Mouse (Mus musculus) neural tube, embryonic 13.5 days (tissue): ENCODE results near the gene Slc25a43. TPM values are rescaled to one million over a fixed set of nuclear protein-coding genes. Genes with fewer than 3 reads are reported as not detected.

ENCODE experiments used
- ATAC-seq: fragments of 200-750 bp; cut with Nextera tagmentation; 2 replicates; pipeline ENCODE4 v1.8.0; 2017; ENCODE audit warnings: low read depth, mild to moderate bottlenecking, moderate TSS enrichment, moderate library complexity
- H3K27ac ChIP-seq: fragments of 300-500 bp; sonication (generic); replicated peaks from 2 replicates; pipeline ENCODE4 v1.5.1; 2015; ENCODE audit warnings: moderate library complexity, mild to moderate bottlenecking, inconsistent platforms
- H3K27me3 ChIP-seq: fragments of 300-500 bp; sonication (generic); 2 replicates; pipeline ENCODE4 v1.6.1; 2015; ENCODE audit warnings: mild to moderate bottlenecking, inconsistent platforms
- H3K36me3 ChIP-seq: fragments of 300-500 bp; sonication (generic); 2 replicates; pipeline ENCODE4 v1.6.1; 2015; ENCODE audit warnings: mild to moderate bottlenecking, inconsistent platforms
- H3K4me1 ChIP-seq: fragments of 300-500 bp; sonication (generic); replicated peaks from 2 replicates; pipeline ENCODE4 v1.6.1; 2015; ENCODE audit warnings: inconsistent platforms
- H3K4me2 ChIP-seq: fragments of 300-500 bp; sonication (generic); 2 replicates; pipeline ENCODE4 v1.6.1; 2015; ENCODE audit warnings: inconsistent platforms, mild to moderate bottlenecking, moderate library complexity
- H3K4me3 ChIP-seq: fragments of 300-500 bp; sonication (generic); 2 replicates; pipeline ENCODE4 v1.5.1; 2015; ENCODE audit warnings: mild to moderate bottlenecking, inconsistent platforms
- H3K9ac ChIP-seq: fragments of 300-500 bp; sonication (generic); 2 replicates; pipeline ENCODE4 v1.6.1; 2015; ENCODE audit warnings: moderate library complexity, mild to moderate bottlenecking, inconsistent platforms
- H3K9me3 ChIP-seq: fragments of 300-500 bp; sonication (generic); 2 replicates; pipeline ENCODE4 v1.6.1; 2016; ENCODE audit warnings: inconsistent platforms
- WGBS: fragments of 180-500 bp; shearing (Covaris S2); methylation state at CpG from one replicate; pipeline ENCODE4 v1.1.7; 2015; 5-methylcytosine and 5-hydroxymethylcytosine counted together
- polyA plus RNA-seq: library from polyadenylated mRNA; unstranded; fragments of >200 nt; fragmentation: Nextera tagmentation; extraction: Ambion mirVana; gene quantifications from 2 replicates; pipeline ENCODE4 v1.2.1, GENCODE M21; 2015

Gene Slc25a43
- polyA plus RNA-seq, 1 experiment from 2014 or later, result 0.70 TPM

GRCm38 (mm10) chrX:36814161-36814836 lies 70.8 kb downstream of the Slc25a43 start:
- H3K9me3 ChIP-seq, result no peaks in the 10 kb centered on the region
- no peak overlapping the region for H3K27ac ChIP-seq
- no peak overlapping the region for H3K9ac ChIP-seq
- H3K4me3 ChIP-seq, result no peak overlapping the region
- no peaks in the 10 kb centered on the region for H3K36me3 ChIP-seq
- H3K4me2 ChIP-seq, result no peak overlapping the region
- peaks cover 13% of the 10 kb centered on the region; the same call in 1 of the 2 replicates for H3K4me1 ChIP-seq
- ATAC-seq, result no peak
- WGBS, result 72% methylated on average over 8 of the region's 8 CpGs
- no peaks in the 10 kb centered on the region for H3K27me3 ChIP-seq

GRCm38 (mm10) chrX:36815022-36815421 lies 71.6 kb downstream of the Slc25a43 start:
- H3K27ac ChIP-seq, result no peak overlapping the region
- no peaks in the 10 kb centered on the region for H3K27me3 ChIP-seq
- H3K9ac ChIP-seq, result no peak overlapping the region
- H3K36me3 ChIP-seq, result no peaks in the 10 kb centered on the region
- H3K4me2 ChIP-seq, result no peak overlapping the region
- no peak for ATAC-seq
- no peaks in the 10 kb centered on the region for H3K9me3 ChIP-seq
- WGBS, result 86% methylated on average over 4 of the region's 4 CpGs
- no peak overlapping the region for H3K4me3 ChIP-seq
- H3K4me1 ChIP-seq, result peaks cover 13% of the 10 kb centered on the region; the same call in 1 of the 2 replicates

DNA sequence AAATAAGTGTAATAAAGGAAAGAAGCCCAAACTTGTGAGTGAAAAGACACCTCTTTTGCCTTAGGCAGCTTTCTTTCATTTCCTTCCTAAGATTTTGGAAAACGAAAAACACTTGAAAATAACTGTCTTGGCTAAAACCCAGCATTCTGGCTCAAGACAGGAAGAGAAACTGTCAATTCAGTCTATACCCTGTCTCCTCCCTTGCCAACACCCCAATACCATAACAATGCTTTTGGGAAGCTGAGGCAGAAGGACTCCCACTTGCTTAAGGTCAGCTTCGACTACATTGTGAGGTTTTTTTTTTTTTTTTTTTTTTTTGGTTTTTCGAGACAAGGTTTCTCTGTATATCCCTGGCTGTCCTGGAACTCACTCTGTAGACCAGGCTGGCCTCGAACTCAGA lies 72.0 kb downstream of the Slc25a43 start:
- H3K4me2 ChIP-seq, result no peak overlapping the region
- whole genome bisulfite sequencing, result 79% methylated on average over 3 of the region's 4 CpGs
- no peaks in the 10 kb centered on the region for H3K27me3 ChIP-seq
- peaks cover 13% of the 10 kb centered on the region; the same call in 1 of the 2 replicates for H3K4me1 ChIP-seq
- no peak overlapping the region for H3K27ac ChIP-seq
- ATAC-seq, result no peak
- no peaks in the 10 kb centered on the region for H3K36me3 ChIP-seq
- H3K4me3 ChIP-seq, result no peak overlapping the region
- no peak overlapping the region for H3K9ac ChIP-seq
- H3K9me3 ChIP-seq, result no peaks in the 10 kb centered on the region

DNA sequence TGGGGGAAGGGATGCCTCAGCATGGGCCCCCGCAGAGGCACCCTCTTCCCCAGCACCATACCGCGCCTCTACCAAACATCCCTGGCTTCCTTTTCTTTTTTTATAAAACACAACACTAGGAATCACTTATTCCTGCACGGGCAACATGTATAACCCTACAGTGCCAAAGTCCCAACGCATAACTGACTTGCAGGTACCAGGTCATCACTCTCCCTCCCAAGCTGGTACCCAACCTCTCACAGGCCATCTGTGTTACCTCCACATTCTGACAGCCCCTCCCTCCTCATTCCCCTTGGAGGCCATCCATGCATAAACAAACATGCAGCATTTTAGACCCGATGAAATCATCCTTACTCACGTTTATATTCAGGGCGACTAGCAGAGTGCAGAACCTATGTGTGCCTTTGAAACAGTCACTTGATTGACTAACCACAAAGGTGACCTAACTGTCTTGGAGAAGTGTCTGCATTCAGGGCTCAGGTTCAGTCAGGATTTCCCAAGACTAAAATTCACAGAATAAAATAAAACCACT lies 73.0 kb downstream of the Slc25a43 start:
- Histone ChIP-seq H3K4me2 (peak overlapping the region; percentile 46), H3K4me3 (peak overlapping the region; percentile 8; the same call in 1 of the 2 replicates), H3K9ac (0 out of 2 replicates have a peak overlapping the region, but pooled peaks have one; percentile 52), H3K27ac (peak overlapping the region; percentile 88), H3K4me1 (peaks cover 13% of the 10 kb centered on the region; the same call in 1 of the 2 replicates), H3K27me3 (no peaks in the 10 kb centered on the region), H3K9me3 (no peaks in the 10 kb centered on the region), H3K36me3 (no peaks in the 10 kb centered on the region)
- peak; percentile 45 for ATAC-seq
- 32% methylated on average over 8 of the region's 8 CpGs for WGBS

GRCm38 (mm10) chrX:36816953-36817441 lies 73.5 kb downstream of the Slc25a43 start:
- peak; percentile 75 for ATAC-seq
- Histone ChIP-seq H3K9me3 (no peaks in the 10 kb centered on the region), H3K4me3 (peak overlapping the region; percentile 8; the same call in 1 of the 2 replicates), H3K4me2 (peak overlapping the region; percentile 46), H3K4me1 (peaks cover 13% of the 10 kb centered on the region; the same call in 1 of the 2 replicates), H3K27me3 (no peaks in the 10 kb centered on the region), H3K27ac (peak overlapping the region; percentile 88), H3K36me3 (no peaks in the 10 kb centered on the region), H3K9ac (peak overlapping the region; percentile 52; the same call in 1 of the 2 replicates)
- 11% methylated on average over 10 of the region's 10 CpGs for WGBS

DNA sequence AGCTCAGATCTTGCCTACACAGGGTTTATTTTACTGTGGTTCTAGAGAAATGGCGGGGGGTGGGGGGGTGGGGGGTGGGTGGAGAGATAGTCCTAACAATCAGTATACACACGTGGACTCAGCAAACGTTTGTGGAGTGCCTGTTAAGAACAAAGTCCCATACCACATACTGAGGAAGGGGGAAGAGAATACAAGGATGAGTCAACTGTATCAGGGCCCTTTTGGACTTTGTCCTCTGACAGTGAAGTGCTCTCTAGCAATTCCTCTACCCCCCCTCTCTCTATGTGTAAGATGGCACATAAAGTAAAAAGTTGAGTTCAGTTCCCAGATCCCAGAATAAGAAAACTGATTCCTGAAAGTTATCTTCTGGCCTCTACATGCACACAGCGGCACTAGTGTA lies 76.1 kb downstream of the Slc25a43 start:
- no peak overlapping the region for H3K9ac ChIP-seq
- H3K4me2 ChIP-seq, result no peak overlapping the region
- H3K27me3 ChIP-seq, result no peaks in the 10 kb centered on the region
- WGBS, result 56% methylated on average over 4 of the region's 4 CpGs
- H3K9me3 ChIP-seq, result no peaks in the 10 kb centered on the region
- no peak for ATAC-seq
- H3K27ac ChIP-seq, result no peak overlapping the region
- peaks cover 13% of the 10 kb centered on the region; the same call in 1 of the 2 replicates for H3K4me1 ChIP-seq
- H3K36me3 ChIP-seq, result no peaks in the 10 kb centered on the region
- no peak overlapping the region for H3K4me3 ChIP-seq

DNA sequence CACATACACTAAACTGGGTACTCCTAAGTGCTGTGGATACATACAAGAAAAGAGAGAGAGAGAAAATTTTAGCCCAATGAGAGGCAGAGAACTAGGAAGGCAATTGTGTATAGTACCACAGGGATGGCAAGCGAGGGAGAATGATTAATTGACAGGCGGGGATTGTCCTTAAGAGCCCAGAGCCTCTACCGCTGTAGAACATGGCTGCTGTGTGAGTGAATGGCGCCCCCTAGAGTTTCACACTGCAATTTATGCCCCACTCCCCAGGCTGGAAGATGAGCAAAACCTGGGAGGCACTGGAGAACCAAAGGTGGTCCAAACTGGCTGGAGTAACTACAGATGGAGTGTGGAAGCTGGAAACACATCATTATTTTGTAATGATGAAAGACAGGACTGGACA lies 76.7 kb downstream of the Slc25a43 start:
- ATAC-seq, result peak; percentile 55; the same call in 1 of the 2 replicates
- H3K4me2 ChIP-seq, result no peak overlapping the region

GRCm38 (mm10) chrX:36823932-36824711 lies 80.7 kb downstream of the Slc25a43 start:
- H3K9me3 ChIP-seq, result no peaks in the 10 kb centered on the region
- H3K27ac ChIP-seq, result no peak overlapping the region
- WGBS, result 86% methylated on average over 10 of the region's 10 CpGs
- no peaks in the 10 kb centered on the region for H3K4me1 ChIP-seq
- H3K27me3 ChIP-seq, result no peaks in the 10 kb centered on the region
- H3K4me3 ChIP-seq, result no peak overlapping the region
- no peak overlapping the region for H3K9ac ChIP-seq
- no peak overlapping the region for H3K4me2 ChIP-seq
- no peak for ATAC-seq
- H3K36me3 ChIP-seq, result no peaks in the 10 kb centered on the region

More for the DNA sequence above, 76.7 kb downstream of the Slc25a43 start:
- Histone ChIP-seq H3K4me1 (peaks cover 13% of the 10 kb centered on the region; the same call in 1 of the 2 replicates), H3K27ac (no peak overlapping the region), H3K9ac (no peak overlapping the region), H3K36me3 (no peaks in the 10 kb centered on the region), H3K4me3 (no peak overlapping the region), H3K9me3 (no peaks in the 10 kb centered on the region), H3K27me3 (no peaks in the 10 kb centered on the region)
- WGBS, result 9% methylated on average over 4 of the region's 4 CpGs

DNA sequence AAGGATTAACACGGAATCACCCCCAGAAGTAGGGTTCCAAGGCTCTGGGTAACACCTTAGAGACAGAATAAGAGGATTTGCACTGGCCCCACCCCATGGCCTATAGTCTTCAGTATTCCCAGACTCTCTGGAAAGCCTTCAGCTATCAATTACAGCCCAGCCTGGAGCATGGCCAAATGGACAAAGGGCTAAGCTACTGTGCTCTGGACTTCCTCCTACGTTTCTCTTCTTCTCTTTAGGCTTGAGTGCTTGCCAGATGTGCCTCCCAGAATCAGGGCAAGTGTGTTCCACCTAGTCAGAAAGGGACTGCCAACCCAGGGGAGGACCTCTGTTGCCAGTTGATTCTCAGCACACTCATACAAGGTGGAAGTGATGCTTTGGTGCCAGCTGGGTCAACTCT lies 81.6 kb downstream of the Slc25a43 start:
- no peak overlapping the region for H3K9ac ChIP-seq
- ATAC-seq, result no peak
- no peaks in the 10 kb centered on the region for H3K27me3 ChIP-seq
- no peaks in the 10 kb centered on the region for H3K36me3 ChIP-seq
- H3K9me3 ChIP-seq, result no peaks in the 10 kb centered on the region
- no peaks in the 10 kb centered on the region for H3K4me1 ChIP-seq
- no peak overlapping the region for H3K4me2 ChIP-seq
- H3K27ac ChIP-seq, result no peak overlapping the region
- H3K4me3 ChIP-seq, result no peak overlapping the region
- WGBS, result 56% methylated on average over 2 of the region's 2 CpGs

Other genes starting within 250 kb of the Slc25a43 start
- 503 and 515 TPM in 2 replicates for gene Pgrmc1, start 145.5 kb upstream of the Slc25a43 start, polyA plus RNA-seq
- 4.7 and 5.2 TPM in 2 replicates for gene Akap17b, start 98.3 kb upstream of the Slc25a43 start, polyA plus RNA-seq
- 565 and 581 TPM in 2 replicates for gene Slc25a5, start 52.0 kb downstream of the Slc25a43 start, polyA plus RNA-seq
- 129 and 135 TPM in 2 replicates for gene Ube2a, start 130.2 kb downstream of the Slc25a43 start, polyA plus RNA-seq
- gene C330007P06Rik, start 130.5 kb downstream of the Slc25a43 start, polyA plus RNA-seq, result 23.9 and 29.0 TPM in 2 replicates
- 13.6 and 15.5 TPM in 2 replicates for gene Nkrf, start 159.2 kb downstream of the Slc25a43 start, polyA plus RNA-seq
- gene Sept6, start 248.1 kb downstream of the Slc25a43 start, polyA plus RNA-seq, result 77.9 and 85.3 TPM in 2 replicates